Mouse (Mus musculus) erythroblast, adult 5-6 weeks (primary cell): ENCODE data around the gene Dnajc9. TPM values are rescaled to one million over a fixed set of nuclear protein-coding genes. Genes with fewer than 3 reads are reported as not detected.
A peak's percentile ranks its signal among the peaks of the same experiment; 100 is the strongest.

Experiments
- ATAC-seq: replicated peaks from 2 replicates; pipeline ENCODE4 v1.8.0; 2016; ENCODE audit warnings: moderate number of reproducible peaks, mild to moderate bottlenecking, moderate TSS enrichment, inconsistent platforms; ENCODE audit not compliant: poor library complexity, low FRiP score, severe bottlenecking
- total RNA-seq, 2 experiments: library from RNA; stranded (forward) in 1 of 2; stranded (reverse) in 1 of 2; fragments of 150-400 nt in 1 of 2; fragments of 200-764, 138-1000 nt in 1 of 2; gene quantifications; 2 replicates each; pipeline versions ENCODE4 v1.2.3 to v1.2.4; 2015 to 2017; ENCODE audit warnings: low replicate concordance in 2 of 2

The Dnajc9 gene
- total RNA-seq, 2 experiments from 2014 or later, result 30.9 to 51.7 TPM

- no peak for ATAC-seq
Measured at GRCm38 (mm10) chr14:20370798-20371197, 17.9 kb downstream of the Dnajc9 start.

GRCm38 (mm10) chr14:20368271-20368670, 20.4 kb downstream of the Dnajc9 start:
- ATAC-seq, result no peak

GRCm38 (mm10) chr14:20363230-20363629, 25.5 kb downstream of the Dnajc9 start:
- no peak for ATAC-seq

- peak; percentile 97 for ATAC-seq
Measured at GRCm38 (mm10) chr14:20347991-20348541, 40.6 kb downstream of the Dnajc9 start, which contains the start of the genes Ecd and Fam149b. Gene Ecd (minus strand): TSS chr14:20348121. Gene Fam149b (plus strand): TSS chr14:20348162.

GRCm38 (mm10) chr14:20347441-20347990, 41.2 kb downstream of the Dnajc9 start:
- ATAC-seq, result peak; percentile 72

GRCm38 (mm10) chr14:20345885-20346284, 42.8 kb downstream of the Dnajc9 start:
- no peak for ATAC-seq

GRCm38 (mm10) chr14:20340866-20341265, 47.8 kb downstream of the Dnajc9 start:
- ATAC-seq, result peak; percentile 84

GRCm38 (mm10) chr14:20340149-20340548, 48.6 kb downstream of the Dnajc9 start:
- peak; percentile 73 for ATAC-seq

GRCm38 (mm10) chr14:20339415-20339814, 49.3 kb downstream of the Dnajc9 start:
- no peak for ATAC-seq

Other genes starting within 250 kb of the Dnajc9 start
- not detected in 2 replicates for gene Kcnk5, start 207.1 kb downstream of the Dnajc9 start, total RNA-seq (2015; ENCODE audit: low replicate concordance)
- gene Kcnk5, start 207.1 kb downstream of the Dnajc9 start, total RNA-seq (2017; ENCODE audit: low replicate concordance), result 0.26 and 2.0 TPM in 2 replicates
- gene Kcnk16, start 119.7 kb downstream of the Dnajc9 start, total RNA-seq (2015; ENCODE audit: low replicate concordance), result not detected in 2 replicates
- not detected in 2 replicates for gene Kcnk16, start 119.7 kb downstream of the Dnajc9 start, total RNA-seq (2017; ENCODE audit: low replicate concordance)
- 4.4 TPM in 1 of 2 replicates, not detected in the other for gene Nudt13, start 94.2 kb downstream of the Dnajc9 start, total RNA-seq (2015; ENCODE audit: low replicate concordance)
- 3.6 and 5.3 TPM in 2 replicates for gene Nudt13, start 94.2 kb downstream of the Dnajc9 start, total RNA-seq (2017; ENCODE audit: low replicate concordance)
- 10.2 and 10.9 TPM in 2 replicates for gene Ecd, start 40.8 kb downstream of the Dnajc9 start, total RNA-seq (2015; ENCODE audit: low replicate concordance)
- 9.1 and 10.2 TPM in 2 replicates for gene Ecd, start 40.8 kb downstream of the Dnajc9 start, total RNA-seq (2017; ENCODE audit: low replicate concordance)
- 12.5 and 23.2 TPM in 2 replicates for gene Fam149b, start 40.7 kb downstream of the Dnajc9 start, total RNA-seq (2015; ENCODE audit: low replicate concordance)
- gene Fam149b, start 40.7 kb downstream of the Dnajc9 start, total RNA-seq (2017; ENCODE audit: low replicate concordance), result 5.5 and 10.5 TPM in 2 replicates
- 12.9 and 16.1 TPM in 2 replicates for gene Mrps16, start 4.7 kb upstream of the Dnajc9 start, total RNA-seq (2015; ENCODE audit: low replicate concordance)
- 5.0 and 14.6 TPM in 2 replicates for gene Mrps16, start 4.7 kb upstream of the Dnajc9 start, total RNA-seq (2017; ENCODE audit: low replicate concordance)
- gene Cfap70, start 63.3 kb upstream of the Dnajc9 start, total RNA-seq (2015; ENCODE audit: low replicate concordance), result 1.3 TPM in 2 replicates
- 0.09 TPM in 1 of 2 replicates, not detected in the other for gene Cfap70, start 63.3 kb upstream of the Dnajc9 start, total RNA-seq (2017; ENCODE audit: low replicate concordance)
- gene Anxa7, start 91.2 kb upstream of the Dnajc9 start, total RNA-seq (2015; ENCODE audit: low replicate concordance), result 107 and 122 TPM in 2 replicates
- gene Anxa7, start 91.2 kb upstream of the Dnajc9 start, total RNA-seq (2017; ENCODE audit: low replicate concordance), result 114 and 164 TPM in 2 replicates
- gene Mss51, start 108.0 kb upstream of the Dnajc9 start, total RNA-seq (2015; ENCODE audit: low replicate concordance), result 4.6 and 21.7 TPM in 2 replicates
- gene Mss51, start 108.0 kb upstream of the Dnajc9 start, total RNA-seq (2017; ENCODE audit: low replicate concordance), result 8.5 and 13.2 TPM in 2 replicates
- gene Ppp3cb, start 157.7 kb upstream of the Dnajc9 start, total RNA-seq (2015; ENCODE audit: low replicate concordance), result 114 and 134 TPM in 2 replicates
- 72.4 and 84.6 TPM in 2 replicates for gene Ppp3cb, start 157.7 kb upstream of the Dnajc9 start, total RNA-seq (2017; ENCODE audit: low replicate concordance)